Mouse (Mus musculus) olfactory bulb, adult 2 months (tissue): ENCODE results near the gene Rnf41. TPM values are rescaled to one million over a fixed set of nuclear protein-coding genes. Genes with fewer than 3 reads are reported as not detected.

ENCODE experiments used
- H3K27ac ChIP-seq: fragments of 200-500 bp; 2 replicates; pipeline ENCODE4 v1.5.1; 2012; ENCODE audit warnings: low read depth, low read length; ENCODE audit not compliant: insufficient read depth
- H3K4me1 ChIP-seq: fragments of 200-500 bp; 2 replicates; pipeline ENCODE4 v1.6.1; 2012; ENCODE audit warnings: low read length; ENCODE audit not compliant: control insufficient read depth, insufficient read depth
- H3K4me3 ChIP-seq: fragments of 200-500 bp; 2 replicates; pipeline ENCODE4 v1.5.1; 2012; ENCODE audit warnings: mild to moderate bottlenecking, low read depth, low read length, moderate library complexity; ENCODE audit not compliant: insufficient read depth
- CTCF ChIP-seq: fragments of 200-500 bp; IDR thresholded peaks from 2 replicates; pipeline ENCODE4 v1.5.1; 2012; ENCODE audit warnings: low read depth, mild to moderate bottlenecking, low read length, moderate library complexity; ENCODE audit not compliant: insufficient read depth
- POLR2A ChIP-seq: fragments of 200-500 bp; IDR thresholded peaks from 2 replicates; pipeline ENCODE4 v1.6.1; 2012; ENCODE audit warnings: mild to moderate bottlenecking, low read depth, low read length, moderate library complexity; ENCODE audit not compliant: insufficient read depth
- WGBS: fragments of 180-500 bp; shearing (Covaris S2); methylation state at CpG from one replicate; pipeline ENCODE4 v1.1.7; 2018; 5-methylcytosine and 5-hydroxymethylcytosine counted together
- polyA plus RNA-seq: library from polyadenylated mRNA; stranded (reverse); fragments of >200 nt; gene quantifications from 2 replicates; pipeline ENCODE4 v1.2.4, GENCODE M21; 2012; ENCODE audit warnings: low replicate concordance; ENCODE audit not compliant: missing spikeins, insufficient read depth, insufficient read length

Gene Rnf41
- polyA plus RNA-seq, 1 experiment: 155 TPM

DNA sequence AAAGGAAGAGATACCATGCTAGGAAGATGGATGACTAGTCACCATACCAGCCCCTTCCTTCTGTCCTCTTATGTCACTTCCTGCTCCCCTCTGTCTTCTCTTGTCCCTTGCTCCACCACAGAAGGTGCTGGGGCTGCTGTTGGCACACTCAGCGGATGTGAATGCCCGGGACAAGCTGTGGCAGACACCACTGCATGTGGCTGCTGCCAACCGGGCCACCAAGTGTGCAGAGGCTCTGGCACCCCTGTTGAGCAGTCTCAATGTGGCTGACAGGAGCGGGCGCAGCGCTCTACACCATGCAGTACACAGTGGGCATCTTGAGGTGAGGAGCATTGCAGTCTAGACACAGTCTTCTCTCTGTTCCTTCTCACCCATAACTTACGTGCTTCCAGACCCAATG is 32.2 kb upstream of the Rnf41 start:
- Histone ChIP-seq H3K4me1 (peaks cover 16% of the 10 kb centered on the region), H3K27ac (no peak overlapping the region), H3K4me3 (no peak overlapping the region)
- TF ChIP-seq POLR2A: no peak
- no peak for TF ChIP-seq CTCF
- 58% methylated on average over 7 of the region's 7 CpGs for WGBS

DNA sequence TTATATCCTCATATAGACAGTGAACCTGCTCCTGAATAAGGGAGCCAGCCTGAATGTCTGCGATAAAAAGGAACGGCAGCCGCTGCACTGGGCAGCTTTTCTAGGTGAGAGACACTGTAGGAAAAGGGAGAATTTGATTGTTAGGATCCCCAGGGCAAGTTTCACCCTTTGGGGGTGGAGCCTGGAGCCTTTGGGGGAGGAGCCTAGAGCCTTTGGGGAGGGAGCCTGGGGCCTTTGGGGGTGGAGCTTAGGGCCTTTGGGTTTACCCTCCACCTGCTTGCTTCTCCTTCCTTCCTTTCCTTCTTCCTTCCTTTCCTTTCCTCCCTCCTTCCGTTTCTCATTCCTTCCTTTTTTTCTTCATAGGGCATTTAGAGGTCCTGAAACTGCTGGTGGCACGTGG is 30.9 kb upstream of the Rnf41 start:
- WGBS: 86% methylated on average over 5 of the region's 5 CpGs
- H3K27ac ChIP-seq: no peak overlapping the region
- no peak for TF ChIP-seq CTCF
- TF ChIP-seq POLR2A: no peak

DNA sequence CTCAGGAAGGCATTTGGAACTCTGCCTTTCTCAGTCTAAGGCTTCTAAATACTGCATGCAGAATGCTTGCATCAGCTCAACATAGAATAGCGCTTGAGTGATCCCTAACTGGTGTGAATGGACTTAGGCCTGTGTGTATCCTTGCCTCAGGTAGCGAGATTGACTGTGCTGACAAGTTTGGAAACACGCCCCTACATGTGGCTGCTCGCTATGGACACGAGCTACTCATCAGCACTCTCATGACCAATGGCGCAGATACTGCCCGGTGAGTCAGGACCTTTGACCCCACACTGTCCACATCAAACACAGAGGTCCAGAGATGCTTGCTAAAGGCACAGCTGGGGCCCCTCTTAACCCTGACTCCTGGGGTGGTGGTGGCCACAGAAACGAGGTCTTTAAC is 29.0 kb upstream of the Rnf41 start:
- TF ChIP-seq POLR2A: no peak
- Histone ChIP-seq H3K27ac (no peak overlapping the region), H3K4me3 (no peak overlapping the region), H3K4me1 (peaks cover 13% of the 10 kb centered on the region)
- 89% methylated on average over 8 of the region's 8 CpGs for WGBS

More for the DNA sequence above, 30.9 kb upstream of the Rnf41 start:
- Histone ChIP-seq H3K4me3 (no peak overlapping the region), H3K4me1 (peaks cover 16% of the 10 kb centered on the region)

DNA sequence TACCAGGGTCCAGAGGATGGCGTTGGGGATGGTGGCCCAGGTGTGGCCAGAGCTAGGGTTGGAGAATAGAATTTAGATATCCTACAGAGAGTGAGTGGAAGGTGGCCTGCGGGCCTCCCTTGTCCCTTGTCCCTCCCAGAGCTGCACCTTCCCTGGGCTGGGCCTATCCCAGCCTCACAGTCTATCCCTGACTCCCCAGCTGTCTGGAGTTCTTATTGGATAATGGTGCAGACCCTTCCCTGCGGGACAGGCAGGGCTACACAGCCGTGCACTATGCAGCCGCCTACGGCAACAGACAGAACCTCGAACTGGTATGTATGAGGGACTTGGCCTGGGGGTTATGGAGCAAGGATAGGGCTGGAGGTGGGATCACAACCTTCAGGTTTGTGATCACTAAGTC is 25.6 kb upstream of the Rnf41 start:
- WGBS: 89% methylated on average over 7 of the region's 7 CpGs
- TF ChIP-seq POLR2A: no peak
- TF ChIP-seq CTCF: no peak
- no peak overlapping the region for H3K27ac ChIP-seq

DNA sequence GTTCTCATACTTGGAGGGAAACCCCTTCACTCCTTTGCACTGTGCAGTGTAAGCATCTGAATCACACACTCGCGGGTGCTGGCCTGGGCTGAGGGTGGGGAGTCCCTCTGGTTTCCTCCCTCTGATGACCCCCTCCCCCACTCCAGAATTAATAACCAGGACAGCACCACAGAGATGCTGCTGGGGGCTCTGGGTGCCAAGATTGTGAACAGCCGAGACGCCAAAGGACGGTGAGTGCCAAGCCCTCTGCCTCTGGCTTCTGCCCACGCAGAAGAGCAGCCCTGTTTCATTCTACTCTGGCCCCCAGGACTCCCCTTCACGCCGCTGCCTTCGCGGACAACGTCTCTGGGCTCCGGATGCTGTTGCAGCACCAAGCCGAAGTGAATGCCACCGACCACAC is 22.5 kb upstream of the Rnf41 start:
- no peak overlapping the region for H3K27ac ChIP-seq
- peaks cover 17% of the 10 kb centered on the region; the same call in 1 of the 2 replicates for H3K4me1 ChIP-seq
- TF ChIP-seq POLR2A: no peak
- TF ChIP-seq CTCF: no peak
- 49% methylated on average over 14 of the region's 14 CpGs for WGBS
- H3K4me3 ChIP-seq: no peak overlapping the region

More for the DNA sequence above, 25.6 kb upstream of the Rnf41 start:
- peaks cover 10% of the 10 kb centered on the region for H3K4me1 ChIP-seq
- no peak overlapping the region for H3K4me3 ChIP-seq

DNA sequence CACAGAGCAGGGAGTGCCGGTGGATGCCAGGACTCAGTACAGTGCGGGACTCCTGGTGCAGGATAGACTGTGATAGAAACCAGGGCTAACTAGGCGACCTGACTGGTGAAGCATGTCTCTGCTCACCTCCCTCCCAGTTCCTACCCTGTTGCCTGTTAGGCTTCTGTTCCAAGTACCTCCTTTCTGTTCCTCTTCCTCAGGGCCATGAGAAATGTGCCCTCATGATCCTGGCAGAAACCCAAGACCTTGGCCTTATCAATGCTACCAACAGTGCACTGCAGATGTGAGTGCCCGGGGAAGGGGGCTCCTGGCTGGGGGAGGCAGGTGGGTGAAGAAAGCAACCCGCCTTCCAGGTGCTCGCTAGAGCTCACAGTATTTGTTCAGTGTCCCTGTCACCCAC is 21.9 kb upstream of the Rnf41 start:
- no peak overlapping the region for H3K27ac ChIP-seq
- WGBS: 76% methylated on average over 6 of the region's 6 CpGs
- no peak overlapping the region for H3K4me3 ChIP-seq
- H3K4me1 ChIP-seq: peaks cover 23% of the 10 kb centered on the region
- TF ChIP-seq POLR2A (no peak), CTCF (no peak)

DNA sequence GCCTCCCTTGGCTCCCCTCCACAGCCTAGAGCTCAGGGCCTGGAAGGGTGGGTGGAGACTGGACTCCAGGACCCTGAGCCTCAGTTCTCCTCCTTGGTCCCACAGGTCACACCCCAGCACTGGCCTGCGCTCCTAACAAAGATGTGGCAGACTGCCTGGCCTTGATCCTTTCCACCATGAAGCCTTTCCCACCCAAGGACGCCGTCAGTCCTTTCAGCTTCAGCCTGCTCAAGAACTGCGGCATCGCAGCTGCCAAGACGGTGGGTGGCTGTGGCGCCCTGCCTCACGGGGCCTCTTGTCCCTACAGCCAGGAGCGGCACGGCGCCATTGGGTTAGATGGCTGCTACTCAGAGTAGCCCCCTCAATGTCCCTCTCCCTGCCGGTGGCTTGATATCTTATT is 21.1 kb upstream of the Rnf41 start:
- Histone ChIP-seq H3K4me3 (no peak overlapping the region), H3K4me1 (peaks cover 31% of the 10 kb centered on the region), H3K27ac (no peak overlapping the region)
- no peak for TF ChIP-seq CTCF
- TF ChIP-seq POLR2A: no peak
- WGBS: 62% methylated on average over 12 of the region's 12 CpGs

DNA sequence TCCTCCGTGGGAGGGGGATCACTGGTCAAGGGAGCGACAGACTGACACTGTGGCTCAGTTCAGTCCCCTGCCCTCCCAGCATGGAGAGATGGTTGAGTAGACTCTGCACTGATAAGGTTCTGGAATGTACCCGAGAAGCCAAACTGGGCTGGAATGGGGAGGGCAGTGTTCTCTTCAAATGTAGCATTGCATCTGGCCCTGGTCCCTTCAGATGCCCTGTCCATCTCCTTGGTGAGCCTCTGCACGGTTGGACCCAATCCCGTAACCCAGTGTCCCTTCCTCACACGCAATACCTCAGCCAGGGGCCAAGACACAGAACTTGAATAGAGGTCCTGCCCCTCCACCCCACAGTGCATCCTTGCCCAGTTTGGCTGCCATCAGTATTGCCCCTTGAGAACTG is 19.6 kb upstream of the Rnf41 start:
- TF ChIP-seq CTCF (no peak), POLR2A (no peak)
- 72% methylated on average over 6 of the region's 6 CpGs for WGBS
- Histone ChIP-seq H3K4me1 (peaks cover 45% of the 10 kb centered on the region), H3K4me3 (no peak overlapping the region), H3K27ac (no peak overlapping the region)

DNA sequence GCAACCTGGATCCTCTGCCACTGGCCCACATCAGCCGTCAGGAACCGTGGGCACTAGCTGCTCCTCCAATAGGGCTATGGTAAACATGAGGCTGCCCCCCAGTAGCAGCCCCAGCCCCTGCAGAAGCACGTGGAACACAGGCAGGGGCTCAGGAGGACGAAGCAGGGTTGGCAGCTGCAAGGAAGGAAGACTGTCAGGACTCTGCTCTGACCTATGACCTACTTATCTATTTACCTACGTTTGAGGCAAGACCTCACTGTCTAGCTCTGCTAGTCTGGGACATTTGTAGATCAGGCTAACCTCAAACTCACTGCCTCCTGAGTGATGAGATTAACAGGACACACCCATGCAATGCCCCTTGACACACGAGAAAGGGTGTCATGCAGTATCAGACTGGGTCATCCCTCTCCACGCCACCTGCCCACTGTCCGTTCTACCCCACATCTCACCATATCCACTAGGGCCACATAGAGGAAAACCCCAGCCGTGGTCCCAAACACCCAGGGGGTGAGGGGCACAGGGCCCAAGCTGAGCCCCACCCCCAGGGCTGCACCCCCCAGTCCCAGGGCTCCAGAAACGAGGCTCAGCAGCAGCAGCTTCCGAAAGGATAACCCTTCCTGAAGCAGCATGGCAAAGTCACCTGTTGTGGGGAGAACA is 15.3 kb upstream of the Rnf41 start:
- Histone ChIP-seq H3K4me3 (no peak overlapping the region), H3K27ac (no peak overlapping the region), H3K4me1 (peaks cover 47% of the 10 kb centered on the region)
- no peak for TF ChIP-seq CTCF
- no peak for TF ChIP-seq POLR2A
- 64% methylated on average over 11 of the region's 11 CpGs for WGBS
